Mouse (Mus musculus) cerebellum, adult 11 months (tissue): ENCODE data around the gene Olfr640.

Source experiments
- DNase-seq: peaks from one replicate; pipeline ENCODE4 v3.0.0; 2022

Olfr640 gene

DNA sequence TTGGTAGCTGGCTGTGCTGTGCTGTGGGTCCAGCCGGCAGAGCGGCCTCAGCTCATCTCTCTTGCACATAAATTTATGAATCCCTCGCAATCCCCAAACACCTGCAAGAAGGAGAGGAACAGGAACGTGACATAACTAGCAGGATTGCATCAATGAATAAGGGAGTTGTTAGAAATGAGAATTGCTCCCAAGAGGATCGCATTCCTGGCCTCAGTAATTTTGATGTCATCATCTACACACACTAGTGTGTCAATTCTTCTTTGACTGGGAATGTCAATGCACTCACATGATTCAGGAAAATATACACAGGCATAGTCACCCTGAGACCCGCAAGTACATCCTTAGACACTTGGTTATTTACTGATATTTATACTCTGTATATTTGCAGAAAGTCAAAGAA, at the start of gene Olfr640:
Gene Olfr640, minus strand, starts transcription at position 101 of the 400 bp plus-strand sequence.
- DNase-seq: no peak

DNA sequence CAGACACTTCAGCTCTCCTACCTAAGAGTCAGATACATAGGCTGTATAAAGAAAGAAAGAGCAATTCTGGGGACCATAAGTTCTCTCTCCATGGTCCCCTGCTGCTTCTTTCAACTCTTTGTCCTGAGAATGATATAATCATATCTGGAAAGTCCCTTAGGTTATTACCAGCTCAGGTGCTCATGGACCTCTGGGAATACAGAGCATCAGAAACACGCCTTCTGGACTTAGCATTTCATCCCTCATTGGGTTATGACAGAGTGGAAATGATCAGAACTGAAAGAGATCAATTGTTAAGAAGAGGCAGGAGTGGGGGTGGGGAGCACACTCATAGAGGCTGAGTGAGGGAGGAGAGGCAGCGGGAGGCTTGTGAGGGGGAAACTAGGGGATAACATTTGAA, 46.4 kb upstream of the Olfr640 start, which contains the start of gene Olfr644:
Gene Olfr644, minus strand, starts transcription at position 101 of the 400 bp plus-strand sequence.
- DNase-seq: no peak

- no peak for DNase-seq
These were observed 36.0 kb upstream of the Olfr640 start, which contains the start of gene 4930516K23Rik for GRCm38 (mm10) chr7:104061345-104061744. Gene 4930516K23Rik, minus strand, starts transcription at chr7:104061445.

DNA sequence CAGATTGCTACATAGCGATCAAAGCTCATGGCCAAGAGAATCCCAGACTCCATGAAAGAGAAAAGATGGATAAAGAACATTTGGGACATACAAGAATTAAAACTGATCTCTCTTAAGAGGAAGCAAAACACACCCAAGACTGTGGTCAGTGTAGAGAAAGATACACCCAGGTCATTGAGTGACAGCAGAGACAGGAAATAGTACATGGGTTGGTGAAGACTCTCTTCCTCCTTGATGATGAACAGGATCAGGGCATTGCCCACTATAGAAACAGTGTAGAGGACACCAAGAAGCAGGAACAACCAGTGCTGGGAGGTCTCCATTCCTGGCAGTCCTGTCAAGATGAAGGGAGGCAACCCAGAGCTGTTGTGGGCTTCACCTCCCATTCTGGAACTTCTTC, 33.8 kb upstream of the Olfr640 start:
- no peak for DNase-seq

DNA sequence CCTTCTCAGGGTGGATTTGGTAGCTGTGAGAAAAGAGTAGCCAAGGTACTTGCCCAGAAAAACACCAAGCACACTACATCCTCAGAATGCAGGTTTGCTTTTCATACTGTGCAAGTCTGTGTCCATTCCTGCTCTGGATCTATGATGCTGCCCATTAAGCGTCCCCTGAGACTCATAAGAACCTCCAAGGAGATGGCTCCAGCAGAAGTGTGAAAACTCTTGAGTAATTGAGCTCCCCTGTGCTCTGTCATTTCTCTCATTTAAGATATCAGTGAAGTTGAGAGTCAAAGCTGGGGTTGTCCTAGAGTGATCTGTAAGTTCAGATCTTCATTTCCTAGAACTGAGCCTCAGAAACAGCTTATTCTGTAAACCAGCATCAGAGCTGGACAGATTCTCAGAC, 27.2 kb upstream of the Olfr640 start, which contains the start of gene Olfr642:
Gene Olfr642, minus strand, starts transcription at position 101 of the 400 bp plus-strand sequence.
- DNase-seq: no peak

DNA sequence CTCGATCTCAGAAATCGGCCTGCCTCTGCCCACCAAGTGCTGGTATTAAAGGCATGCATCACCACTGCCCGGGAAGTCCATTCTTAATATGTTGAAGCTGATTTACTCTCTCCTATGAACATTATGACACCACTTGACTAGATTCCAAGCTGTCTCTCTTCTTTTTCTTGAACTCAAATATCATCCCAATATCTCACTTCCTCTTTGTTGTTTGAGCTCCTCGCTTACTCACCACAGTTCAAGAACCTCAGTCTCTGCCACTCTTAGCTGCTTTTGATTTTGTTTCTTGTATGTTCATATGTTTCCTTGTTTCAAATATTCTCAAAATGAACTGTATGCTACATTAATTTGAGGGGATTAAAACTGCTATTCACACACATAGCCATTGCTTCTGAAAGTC, 25.4 kb upstream of the Olfr640 start:
- DNase-seq: no peak

GRCm38 (mm10) chr7:104035145-104035544, 9.8 kb upstream of the Olfr640 start, which contains the start of gene Olfr641:
Gene Olfr641, plus strand, starts transcription at chr7:104035445.
- DNase-seq: no peak

- no peak for DNase-seq
These were observed 1.6 kb upstream of the Olfr640 start for GRCm38 (mm10) chr7:104026978-104027377.

DNA sequence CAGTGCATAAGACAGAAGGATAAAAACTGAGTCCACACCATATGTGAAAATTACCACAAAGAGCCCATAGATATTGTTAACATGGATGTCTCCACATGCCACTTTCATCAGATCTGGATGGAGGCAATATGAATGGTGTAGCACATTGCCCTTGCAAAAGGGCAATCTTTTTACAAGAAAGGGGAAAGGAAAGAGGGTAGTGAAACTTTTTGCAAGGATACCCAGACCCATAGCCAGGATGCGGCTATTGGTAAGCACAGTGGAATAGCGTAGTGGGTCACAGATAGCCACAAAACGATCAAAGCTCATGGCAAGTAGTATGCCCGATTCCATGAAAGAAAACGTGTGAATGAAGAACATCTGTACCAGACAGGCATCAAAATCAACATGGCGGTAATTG, 3.7 kb downstream of the Olfr640 start:
- no peak for DNase-seq

DNA sequence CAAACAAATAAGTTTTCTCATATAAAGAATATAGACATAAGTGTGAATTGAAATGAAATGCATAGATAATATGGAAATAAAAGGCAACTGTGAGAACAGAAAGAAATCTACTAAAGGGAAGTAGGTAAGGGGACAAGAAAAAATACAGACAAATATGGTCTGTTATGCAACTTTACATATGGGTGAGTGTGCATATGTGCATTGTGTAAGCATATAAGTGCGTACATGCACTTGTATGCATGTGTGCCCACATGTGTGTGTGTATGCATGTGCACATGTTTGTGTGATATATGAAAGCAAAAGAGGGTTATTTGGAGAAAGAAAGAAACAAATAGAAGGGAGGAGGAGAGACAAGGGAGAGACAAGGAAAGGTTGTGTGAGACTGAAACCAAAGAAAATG, 6.4 kb downstream of the Olfr640 start:
- DNase-seq: no peak

- DNase-seq: no peak
These were observed 8.2 kb downstream of the Olfr640 start, which contains the start of gene Olfr639 for GRCm38 (mm10) chr7:104017203-104017602. Gene Olfr639, minus strand, starts transcription at chr7:104017303.

DNA sequence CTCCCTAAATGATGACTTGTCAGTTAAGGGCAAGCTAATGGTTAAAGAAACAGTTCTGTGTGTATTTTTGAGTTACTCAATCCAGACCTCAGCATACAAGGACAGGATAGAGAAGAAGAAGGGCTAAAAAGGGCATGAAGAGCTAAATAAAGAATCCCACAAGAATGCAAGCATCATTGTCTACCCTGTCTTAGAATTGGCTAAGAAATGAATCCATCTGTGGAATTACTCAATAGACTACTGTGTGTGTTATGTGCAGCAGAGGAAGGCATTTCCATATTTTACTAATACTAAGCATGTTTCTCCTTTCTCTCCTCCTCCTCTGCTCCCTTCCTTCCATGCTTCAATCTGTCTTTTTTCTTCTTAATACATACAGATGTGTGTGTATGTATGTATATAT, 26.2 kb downstream of the Olfr640 start:
- no peak for DNase-seq

GRCm38 (mm10) chr7:103998446-103998845, 26.9 kb downstream of the Olfr640 start, which contains the start of gene Olfr638:
Gene Olfr638, plus strand, starts transcription at chr7:103998746.
- DNase-seq: no peak

DNA sequence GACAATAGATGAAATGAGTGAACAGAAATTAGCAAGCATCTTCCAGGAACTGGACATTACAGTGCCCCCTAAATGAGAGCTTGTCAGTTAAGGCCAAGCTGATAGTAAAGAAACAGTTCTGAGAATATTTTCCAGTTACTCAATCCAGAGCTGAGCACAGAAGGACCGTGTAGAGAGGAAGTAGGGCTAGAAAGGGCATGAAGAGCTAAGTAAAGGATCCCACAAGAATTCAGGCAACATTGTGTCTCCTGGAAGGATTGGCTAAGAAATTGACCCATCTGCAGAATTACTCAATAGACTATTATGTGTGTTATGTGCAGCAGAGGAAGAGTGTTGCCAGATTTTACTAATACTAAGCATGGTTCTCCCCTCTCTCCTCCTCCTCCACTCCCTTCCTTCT, 53.6 kb downstream of the Olfr640 start:
- no peak for DNase-seq

DNA sequence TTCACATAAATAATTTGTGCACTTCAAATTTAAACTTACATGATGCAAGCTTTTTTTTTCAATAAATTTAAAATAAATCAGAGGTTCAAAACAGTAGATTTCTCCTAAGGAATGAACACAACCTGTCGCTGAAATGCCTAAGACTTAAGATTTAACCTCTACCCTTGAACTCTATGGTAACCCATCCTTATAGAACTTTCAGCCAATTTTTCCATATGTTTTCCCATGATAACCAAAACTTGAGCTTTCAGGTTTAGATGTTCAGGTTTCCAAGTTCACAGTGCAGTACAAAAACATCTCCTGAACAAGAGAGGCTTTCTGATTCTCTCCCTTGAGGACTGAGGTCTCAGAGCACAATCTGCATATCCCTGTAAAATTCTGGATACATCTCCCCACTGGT, 54.5 kb downstream of the Olfr640 start, which contains the start of gene Olfr635:
Gene Olfr635, plus strand, starts transcription at position 301 of the 400 bp plus-strand sequence.
- DNase-seq: no peak
